Mouse (Mus musculus) hematopoietic stem cell, adult 5-6 weeks (primary cell): ENCODE measurements around the gene Wbp1l. TPM values are rescaled to one million over a fixed set of nuclear protein-coding genes. Genes with fewer than 3 reads are reported as not detected.
A peak's percentile ranks its signal among the peaks of the same experiment; 100 is the strongest.

Experiments
- ATAC-seq, 2 experiments: fragments of 125-278 bp in 1 of 2; replicated peaks in 1 of 2; 2 replicates each; pipeline ENCODE4 v1.8.0; 2016 to 2017; ENCODE audit warnings: inconsistent platforms in 2 of 2, mild to moderate bottlenecking in 2 of 2, moderate number of reproducible peaks in 2 of 2, low read depth in 1 of 2, moderate TSS enrichment in 1 of 2; ENCODE audit not compliant: low FRiP score in 2 of 2, poor library complexity in 2 of 2, severe bottlenecking in 2 of 2, insufficient read depth in 1 of 2, low TSS enrichment in 1 of 2
- total RNA-seq: library from RNA; stranded (forward); fragments of 172-1452, 232-1000 nt; gene quantifications from 2 replicates; pipeline ENCODE4 v1.2.3, GENCODE M21; 2017

Gene Wbp1l
- total RNA-seq, 1 experiment from 2014 or later: 40.5 TPM

- ATAC-seq: no peak
Measured at GRCm38 (mm10) chr19:46667300-46667699, 68.4 kb downstream of the Wbp1l start.

- no peak for ATAC-seq
Measured at GRCm38 (mm10) chr19:46668263-46668662, 69.4 kb downstream of the Wbp1l start.

- no peak for ATAC-seq
Measured at GRCm38 (mm10) chr19:46669802-46670201, 70.9 kb downstream of the Wbp1l start.

- ATAC-seq: peak; percentile 65 to 77; a peak in 3 of 4 replicates
Measured at GRCm38 (mm10) chr19:46670691-46671090, 71.8 kb downstream of the Wbp1l start.

GRCm38 (mm10) chr19:46672766-46673418, 74.0 kb downstream of the Wbp1l start, which contains the start of gene Cyp17a1:
TSS of gene Cyp17a1 (minus strand) at chr19:46673172.
- no peak for ATAC-seq

- ATAC-seq: no peak
Measured at GRCm38 (mm10) chr19:46675641-46676040, 76.8 kb downstream of the Wbp1l start.

GRCm38 (mm10) chr19:46679720-46680383, 81.0 kb downstream of the Wbp1l start:
- no peak for ATAC-seq

- peak; percentile 94 to 96 for ATAC-seq
Measured at GRCm38 (mm10) chr19:46689460-46690372, 90.8 kb downstream of the Wbp1l start, which contains the start of gene Borcs7. TSS of gene Borcs7 (plus strand) at chr19:46689906.

GRCm38 (mm10) chr19:46690387-46690786, 91.5 kb downstream of the Wbp1l start:
- no peak for ATAC-seq

- ATAC-seq: no peak
Measured at GRCm38 (mm10) chr19:46691078-46691477, 92.2 kb downstream of the Wbp1l start.

- no peak for ATAC-seq
Measured at GRCm38 (mm10) chr19:46693146-46693545, 94.3 kb downstream of the Wbp1l start.

- ATAC-seq: no peak
Measured at GRCm38 (mm10) chr19:46696482-46696881, 97.6 kb downstream of the Wbp1l start.

GRCm38 (mm10) chr19:46696943-46697342, 98.1 kb downstream of the Wbp1l start:
- ATAC-seq: no peak

GRCm38 (mm10) chr19:46697840-46698517, 99.1 kb downstream of the Wbp1l start:
- ATAC-seq: peak; percentile 34 to 80; a peak in 2 of 4 replicates

GRCm38 (mm10) chr19:46699011-46699481, 100.2 kb downstream of the Wbp1l start:
- peak; percentile 63 to 82 for ATAC-seq

- no peak for ATAC-seq
Measured at GRCm38 (mm10) chr19:46701156-46701555, 102.3 kb downstream of the Wbp1l start.
